Mouse (Mus musculus): ENCODE results near the gene Hc. TPM values are rescaled to one million over a fixed set of nuclear protein-coding genes. Genes with fewer than 3 reads are reported as not detected.
A peak's percentile ranks its signal among the peaks of the same experiment; 100 is the strongest.

The Hc gene
- total and polyA plus RNA-seq, 3 experiments: 0.74 to 1.2 (median 0.91) TPM

DNA sequence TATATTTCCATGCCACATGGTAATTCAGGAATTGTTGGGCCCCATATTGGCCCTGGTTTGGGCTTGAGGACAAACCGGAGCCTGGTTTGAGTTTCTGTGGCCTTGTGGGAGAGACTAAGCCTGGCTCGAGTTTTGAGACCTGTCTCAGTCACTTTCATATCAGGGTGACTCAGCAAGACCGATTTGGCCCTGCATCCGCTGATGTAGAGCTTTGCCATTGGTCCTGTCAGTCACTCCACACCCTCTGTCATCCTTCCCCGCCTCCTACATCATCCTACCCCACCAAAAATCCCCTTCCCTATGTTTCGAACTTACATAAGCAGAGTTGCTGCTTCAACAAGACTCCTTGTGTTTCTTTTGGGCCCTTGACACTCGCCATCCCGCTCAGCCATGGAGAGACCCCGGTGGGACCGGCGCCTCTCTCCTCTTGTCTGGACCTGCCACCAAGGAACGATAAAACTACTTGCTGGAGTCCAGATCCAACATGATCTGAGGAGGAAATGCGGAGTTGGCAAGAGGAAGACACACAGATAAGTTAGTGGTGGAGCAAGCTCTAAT, 5.4 kb upstream of the Hc start:
- peak; percentile 96 for DNase-seq (ENCODE audit: extremely low read depth)
- Histone ChIP-seq H3K9me3 (replicated peaks; ENCODE audit: low read length) (no peaks in the 10 kb centered on the region), H3K4me1 (ENCODE audit: control insufficient read depth in 1 of 2, insufficient read depth in 2 of 2) (peaks cover 3 to 37% of the 10 kb centered on the region in 2 experiments; a peak in 3 of 4 replicates), H3K27ac (ENCODE audit: insufficient read depth, low read depth) (peak overlapping the region; percentile 92), H3K79me2 (replicated peaks; ENCODE audit: control insufficient read depth, extremely low read depth, insufficient read depth, poor library complexity, severe bottlenecking) (peaks cover 11% of the 10 kb centered on the region), H3K9ac (ENCODE audit: insufficient read depth, low read depth) (peak overlapping the region; percentile 100), H3K27me3 (replicated peaks) (no peaks in the 10 kb centered on the region), H3K4me3 (replicated peaks in 1 of 3; ENCODE audit: low read depth in 2 of 3, low read length in 2 of 3, poor library complexity in 1 of 3) (peak overlapping the region; percentile 58 to 94 (median 62)), H3K4me2 (ENCODE audit: insufficient read depth, low read depth, poor library complexity, severe bottlenecking) (peak overlapping the region; percentile 21; the same call in 1 of the 2 replicates), H3K36me3 (replicated peaks in 1 of 2; ENCODE audit: control insufficient read depth in 1 of 2, insufficient read depth in 1 of 2, low read length in 1 of 2) (peaks cover 7 to 25% of the 10 kb centered on the region in 2 experiments)
- in situ Hi-C loops (cut with MboI; ENCODE audit: low pct_ligation_motif_present, low pct_unique_long_range_greater_than_20kb, low sequenced_read_pairs): no loop called here
- dilution Hi-C loops (cut with MboI; ENCODE audit: extremely low pct_ligation_motif_present, extremely low pct_unique_long_range_greater_than_20kb, low sequenced_read_pairs): no loop called here
- no peak for TF ChIP-seq ZNF384 (IDR thresholded peaks at IDR 0.05; ENCODE audit: low read depth, low read length)
- TF ChIP-seq MAFK (IDR thresholded peaks at IDR 0.05; ENCODE audit: insufficient replicate concordance, low read length): peak; percentile 100
- no peak for TF ChIP-seq NRF1 (IDR thresholded peaks at IDR 0.05; ENCODE audit: low read depth, low read length)
- TF ChIP-seq EP300 (IDR thresholded peaks at IDR 0.05; ENCODE audit: low read length): no peak; the same call in 1 of the 2 replicates
- peak; percentile 62 for TF ChIP-seq MYC (IDR thresholded peaks at IDR 0.05; ENCODE audit: low read depth, low read length)
- TF ChIP-seq USF2 (conservative IDR thresholded peaks at IDR 0.05; ENCODE audit: low read depth, low read length): no peak
- peak; percentile 76; the same call in 1 of the 2 replicates for TF ChIP-seq SIN3A (IDR thresholded peaks at IDR 0.05; ENCODE audit: low read length)
- TF ChIP-seq GABPA (IDR thresholded peaks at IDR 0.05; ENCODE audit: insufficient replicate concordance, low read depth, low read length): peak; percentile 58
- peak; percentile 81; the same call in 1 of the 2 replicates for TF ChIP-seq CHD1 (IDR thresholded peaks at IDR 0.05; ENCODE audit: low read depth, low read length)
- TF ChIP-seq MAZ (IDR thresholded peaks at IDR 0.05; ENCODE audit: low read depth, low read length): peak; percentile 41
- TF ChIP-seq JUN (IDR thresholded peaks at IDR 0.05; ENCODE audit: insufficient read depth, low read depth, low read length): peak; percentile 80
- TF ChIP-seq MAX (IDR thresholded peaks at IDR 0.05; ENCODE audit: low read length): 0 out of 2 replicates have a peak, but pooled peaks have one; percentile 70
- peak; percentile 86 for TF ChIP-seq IRF4 (IDR thresholded peaks at IDR 0.05; ENCODE audit: low read depth, low read length)
- TF ChIP-seq MXI1 (IDR thresholded peaks at IDR 0.05; ENCODE audit: low read depth, low read length): no peak
- peak; percentile 97 for TF ChIP-seq TBP (conservative IDR thresholded peaks at IDR 0.05; ENCODE audit: low read depth, low read length)
- TF ChIP-seq MEF2A (IDR thresholded peaks at IDR 0.05; ENCODE audit: borderline replicate concordance, low read depth, low read length): peak; percentile 96
- TF ChIP-seq UBTF (IDR thresholded peaks at IDR 0.05; ENCODE audit: low read depth, low read length): no peak
- TF ChIP-seq NELFE (IDR thresholded peaks at IDR 0.05; ENCODE audit: low read depth, low read length): peak; percentile 91
- TF ChIP-seq HCFC1 (IDR thresholded peaks at IDR 0.05; ENCODE audit: low read depth, low read length): peak; percentile 81
- TF ChIP-seq SMC3 (IDR thresholded peaks at IDR 0.05; ENCODE audit: low read depth, low read length): no peak
- TF ChIP-seq CTCF (conservative IDR thresholded peaks at IDR 0.05 in 1 of 2, IDR thresholded peaks at IDR 0.05 in 1 of 2; ENCODE audit: low read depth in 2 of 2, low read length in 2 of 2): no peak
- TF ChIP-seq ETS1 (conservative IDR thresholded peaks at IDR 0.05; ENCODE audit: low read depth, low read length): peak; percentile 61; the same call in 1 of the 2 replicates
- TF ChIP-seq RAD21 (IDR thresholded peaks at IDR 0.05; ENCODE audit: low read depth, low read length): no peak
- TF ChIP-seq JUND (conservative IDR thresholded peaks at IDR 0.05; ENCODE audit: low read depth, low read length): peak; percentile 74; the same call in 1 of the 2 replicates
- TF ChIP-seq TCF12 (IDR thresholded peaks at IDR 0.05; ENCODE audit: low read depth, low read length): peak; percentile 89
- no peak for TF ChIP-seq E2F4 (IDR thresholded peaks at IDR 0.05; ENCODE audit: insufficient replicate concordance, low read depth, low read length)
- peak; percentile 95 for TF ChIP-seq POLR2AphosphoS2 (IDR thresholded peaks at IDR 0.05; ENCODE audit: low read depth, low read length)
- TF ChIP-seq POLR2A (IDR thresholded peaks at IDR 0.05; ENCODE audit: low read depth, low read length): peak; percentile 96
- TF ChIP-seq BHLHE40 (IDR thresholded peaks at IDR 0.05; ENCODE audit: low read depth, low read length): no peak
- TF ChIP-seq KAT2A (IDR thresholded peaks at IDR 0.05; ENCODE audit: insufficient replicate concordance, low read length): 0 out of 2 replicates have a peak, but pooled peaks have one; percentile 80
- TF ChIP-seq RCOR1 (conservative IDR thresholded peaks at IDR 0.05; ENCODE audit: low read depth, low read length): no peak
- TF ChIP-seq PAX5 (IDR thresholded peaks at IDR 0.05; ENCODE audit: low read length): no peak
- TF ChIP-seq CHD2 (IDR thresholded peaks at IDR 0.05; ENCODE audit: low read length): 0 out of 2 replicates have a peak, but pooled peaks have one; percentile 1
- peak; percentile 91 for TF ChIP-seq ZMIZ1 (IDR thresholded peaks at IDR 0.05; ENCODE audit: low read depth, low read length)
- TF ChIP-seq ZKSCAN1 (IDR thresholded peaks at IDR 0.05; ENCODE audit: borderline replicate concordance, low read depth, low read length): no peak; the same call in 1 of the 2 replicates
- peak; percentile 98 for TF ChIP-seq ZC3H11A (IDR thresholded peaks at IDR 0.05; ENCODE audit: low read depth, low read length)
- TF ChIP-seq ELF1 (IDR thresholded peaks at IDR 0.05; ENCODE audit: low read depth, low read length): peak; percentile 44; the same call in 1 of the 2 replicates
- TF ChIP-seq USF1 (IDR thresholded peaks at IDR 0.05; ENCODE audit: low read depth, low read length): no peak
